Mouse (Mus musculus): ENCODE results near the gene Olfr463.

DNA sequence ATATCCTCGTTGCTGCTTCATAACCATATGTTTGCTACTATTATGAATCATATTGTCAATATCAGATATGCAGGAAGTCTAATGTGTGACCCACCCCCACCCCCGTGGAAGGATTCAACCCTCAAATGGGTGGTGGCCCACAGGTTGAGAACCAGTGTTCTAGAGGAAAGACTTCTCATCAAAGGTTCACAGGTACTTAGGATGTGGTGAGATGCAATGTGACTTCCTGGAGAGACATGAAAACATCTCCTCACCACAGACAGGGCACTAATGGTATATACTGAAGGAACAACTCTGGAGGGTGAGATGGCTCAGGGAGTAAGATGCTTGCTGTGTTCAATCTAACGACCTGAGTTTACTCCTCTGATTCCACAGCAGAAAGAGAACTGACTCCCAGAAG is 38.3 kb upstream of the Olfr463 start:
- no peak for TF ChIP-seq CTCF (IDR thresholded peaks at IDR 0.05; ENCODE audit: low read depth, low read length)
- TF ChIP-seq GATA1 (IDR thresholded peaks at IDR 0.05; ENCODE audit: borderline replicate concordance, low read length): no peak
- no peak for TF ChIP-seq POLR2AphosphoS5 (IDR thresholded peaks at IDR 0.05; ENCODE audit: insufficient replicate concordance, low read depth, low read length)
- no peak for TF ChIP-seq TAL1 (conservative IDR thresholded peaks at IDR 0.05; ENCODE audit: low read depth, low read length)

All from G1E (cell line).